Mouse (Mus musculus) liver, adult 2 months (tissue): ENCODE results near the gene Copg2.

Experiments
- CTCF ChIP-seq: fragments of 200-500 bp; IDR thresholded peaks from 2 replicates; pipeline ENCODE4 v1.5.1; 2011; ENCODE audit warnings: low read depth, low read length, control low read depth
- POLR2A ChIP-seq: fragments of 200-500 bp; IDR thresholded peaks from 2 replicates; pipeline ENCODE4 v1.6.1; 2011; ENCODE audit warnings: low read length, control low read depth; ENCODE audit not compliant: insufficient read depth; ENCODE audit errors: extremely low read depth

DNA sequence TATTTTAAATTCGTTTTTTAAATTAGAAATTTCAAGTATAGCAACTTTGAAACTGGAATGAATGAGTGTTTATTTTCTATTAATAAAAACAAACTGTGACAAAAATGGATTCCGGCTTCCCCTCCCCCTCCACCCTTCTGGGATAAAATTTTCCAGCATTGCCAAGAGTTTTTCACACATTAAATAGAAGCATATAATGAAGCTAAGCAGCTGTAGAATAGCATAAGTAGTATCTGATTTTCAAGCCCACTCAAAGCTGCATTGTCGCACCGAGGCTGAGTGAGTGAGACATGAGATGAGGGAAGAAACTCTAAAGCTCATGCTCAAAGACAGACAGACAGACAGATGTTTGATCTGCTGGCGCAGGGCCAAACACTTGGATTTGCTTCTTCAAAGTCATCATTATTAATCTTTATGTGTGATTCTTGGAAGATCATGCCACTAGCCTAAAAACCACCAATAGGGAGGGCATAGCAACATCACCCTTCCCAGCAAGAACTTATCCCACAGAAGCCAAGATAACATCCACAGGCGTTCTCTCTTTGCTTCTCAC lies 148.2 kb downstream of the Copg2 start:
- TF ChIP-seq CTCF (no peak), POLR2A (no peak)
